Mouse (Mus musculus) heart, postnatal 0 days (tissue): ENCODE measurements around the gene Pagr1a. TPM values are rescaled to one million over a fixed set of nuclear protein-coding genes. Genes with fewer than 3 reads are reported as not detected.

Experiments used
- ATAC-seq: fragments of 200-750 bp; cut with Nextera tagmentation; 2 replicates; pipeline ENCODE4 v1.8.0; 2017; ENCODE audit warnings: low read depth, moderate number of reproducible peaks, moderate library complexity; ENCODE audit not compliant: insufficient read depth
- DNase-seq: peaks from one replicate; pipeline ENCODE4 v3.0.0-alpha.2; 2016; ENCODE audit warnings: low spot score
- H3K27ac ChIP-seq: fragments of 300-500 bp; sonication (generic); 2 replicates; pipeline ENCODE4 v1.5.1; 2014; ENCODE audit warnings: low read depth, mild to moderate bottlenecking
- H3K27me3 ChIP-seq: fragments of 300-500 bp; sonication (generic); 2 replicates; pipeline ENCODE4 v1.6.1; 2014; ENCODE audit warnings: low read length, mixed read lengths; ENCODE audit not compliant: control insufficient read depth, insufficient read depth
- H3K36me3 ChIP-seq: fragments of 300-500 bp; sonication (generic); replicated peaks from 2 replicates; pipeline ENCODE4 v1.6.1; 2014; ENCODE audit warnings: low read length, mixed read lengths; ENCODE audit not compliant: control insufficient read depth, insufficient read depth
- H3K4me1 ChIP-seq: fragments of 300-500 bp; sonication (generic); 2 replicates; pipeline ENCODE4 v1.6.1; 2014; ENCODE audit warnings: antibody characterized with exemption; ENCODE audit not compliant: control insufficient read depth, insufficient read depth
- H3K4me2 ChIP-seq: fragments of 300-500 bp; sonication (generic); 2 replicates; pipeline ENCODE4 v1.6.1; 2014; ENCODE audit warnings: low read depth, mild to moderate bottlenecking, low read length, moderate library complexity
- H3K4me3 ChIP-seq: fragments of 300-500 bp; sonication (generic); 2 replicates; pipeline ENCODE4 v1.5.1; 2014; ENCODE audit warnings: low read depth, low read length
- H3K9ac ChIP-seq: fragments of 300-500 bp; sonication (generic); replicated peaks from 2 replicates; pipeline ENCODE4 v1.6.1; 2014; ENCODE audit warnings: low read depth, low read length, mixed read lengths
- H3K9me3 ChIP-seq: fragments of 300-500 bp; sonication (generic); replicated peaks from 2 replicates; pipeline ENCODE4 v1.6.1; 2016; ENCODE audit warnings: low read length; ENCODE audit not compliant: control insufficient read depth
- CTCF ChIP-seq: IDR thresholded peaks from 2 replicates; pipeline ENCODE4 v1.5.1; 2016; ENCODE audit warnings: antibody characterized with exemption, control low read depth, low read depth
- EP300 ChIP-seq: IDR thresholded peaks from 2 replicates; pipeline ENCODE4 v1.6.1; 2016; ENCODE audit warnings: antibody characterized with exemption, low read depth
- WGBS: fragments of 180-500 bp; shearing (Covaris S2); extraction: QIAGEN DNeasy Blood & Tissue Kit; methylation state at CpG from one replicate; pipeline ENCODE4 v1.1.7; 2014; 5-methylcytosine and 5-hydroxymethylcytosine counted together
- polyA plus RNA-seq: library from polyadenylated mRNA; unstranded; fragments of >200 nt; fragmentation: Nextera tagmentation; extraction: Ambion mirVana; gene quantifications from 2 replicates; pipeline ENCODE4 v1.2.1, GENCODE M21; 2015
- total RNA-seq: library from RNA; depleted of rRNA; stranded (reverse); fragments of >200 nt; gene quantifications from 2 replicates; pipeline ENCODE4 v1.2.3, GENCODE M21; 2014; ENCODE audit warnings: low replicate concordance

The Pagr1a gene
- total and polyA plus RNA-seq, 2 experiments from 2014 or later = 44.8 TPM; not detected in 1

GRCm38 (mm10) chr7:126976878-126977459 is 40.2 kb downstream of the Pagr1a start:
- peaks cover 34% of the 10 kb centered on the region for H3K36me3 ChIP-seq
- TF ChIP-seq EP300 (no peak), CTCF (no peak)
- DNase-seq (no peak), ATAC-seq (no peak)
- H3K9ac ChIP-seq = peak overlapping the region; percentile 89
- H3K4me2 ChIP-seq = peak overlapping the region; percentile 79
- H3K27me3 ChIP-seq = no peaks in the 10 kb centered on the region
- H3K9me3 ChIP-seq = no peaks in the 10 kb centered on the region
- H3K27ac ChIP-seq = peak overlapping the region; percentile 96
- H3K4me3 ChIP-seq = peak overlapping the region; percentile 80
- peaks cover 4% of the 10 kb centered on the region; the same call in 1 of the 2 replicates for H3K4me1 ChIP-seq
- 20% methylated on average over 14 of the region's 14 CpGs for WGBS

DNA sequence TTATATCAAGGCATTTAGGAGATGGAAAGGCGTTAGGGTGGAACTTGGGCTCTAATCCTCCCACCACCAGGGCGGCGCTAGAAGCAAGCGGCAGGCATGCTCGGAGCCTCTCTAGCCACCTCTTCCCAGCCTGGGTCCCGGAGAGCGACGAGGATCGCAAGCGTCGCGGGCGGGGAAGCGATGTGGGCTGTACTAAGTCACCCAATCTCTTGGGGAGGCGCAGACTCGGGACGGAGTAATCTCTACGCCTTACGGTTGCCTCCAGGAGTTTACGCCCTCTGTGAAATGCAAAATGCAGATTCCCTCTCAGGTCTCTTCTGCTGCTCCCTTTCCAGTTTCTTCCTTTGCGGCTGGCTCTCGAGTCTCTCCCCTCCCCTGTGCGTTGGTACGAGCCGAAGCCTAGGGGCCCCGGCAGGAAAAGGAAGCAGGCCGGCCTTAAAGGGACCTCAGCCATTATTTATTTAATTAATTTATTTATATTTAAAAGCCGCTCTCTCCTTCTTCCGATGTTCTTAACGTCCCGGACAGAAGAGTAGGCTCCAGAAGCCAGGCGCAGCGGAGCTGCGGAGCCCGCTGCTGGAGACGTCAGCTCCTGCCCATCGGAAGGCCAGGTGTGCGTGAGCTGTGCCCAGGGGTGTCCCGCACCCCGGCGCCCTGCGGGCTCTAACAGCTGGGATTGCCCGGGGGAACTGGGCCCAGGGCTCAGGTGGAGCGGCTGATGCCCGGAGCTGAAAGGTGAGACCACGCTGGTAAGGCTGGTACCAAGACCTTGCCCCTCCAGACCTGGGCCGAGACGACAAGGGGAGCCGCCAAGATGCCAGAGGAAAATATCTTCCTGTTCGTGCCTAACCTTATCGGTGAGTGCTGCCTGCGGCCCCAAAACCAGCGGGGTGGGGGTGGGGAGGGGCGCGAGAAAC is 40.9 kb downstream of the Pagr1a start, which contains the start of gene Cdiptos:
Gene Cdiptos (minus strand): TSS at position 149 of the 917 bp plus-strand sequence.
- no peaks in the 10 kb centered on the region for H3K9me3 ChIP-seq
- H3K36me3 ChIP-seq = peaks cover 31% of the 10 kb centered on the region
- no peaks in the 10 kb centered on the region for H3K27me3 ChIP-seq
- H3K4me2 ChIP-seq = peak within 1 kb of the TSS; percentile 79
- TF ChIP-seq CTCF = peak; percentile 97
- TF ChIP-seq EP300 = peak; percentile 66
- peak within 1 kb of the TSS; percentile 96 for H3K27ac ChIP-seq
- H3K4me1 ChIP-seq = peaks cover 4% of the 10 kb centered on the region; the same call in 1 of the 2 replicates
- DNase-seq (peak; percentile 97), ATAC-seq (peak; percentile 96)
- H3K4me3 ChIP-seq = peak within 1 kb of the TSS; percentile 80
- peak within 1 kb of the TSS; percentile 89 for H3K9ac ChIP-seq
- WGBS = under 1% methylated on average over 55 of the region's 55 CpGs

DNA sequence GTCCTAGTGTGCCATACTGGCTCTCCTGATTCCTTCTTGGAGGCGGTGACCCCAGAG is 41.4 kb downstream of the Pagr1a start, which contains the start of gene Cdipt:
Gene Cdipt (plus strand): TSS at position 22 of the 57 bp plus-strand sequence.
- Histone ChIP-seq H3K4me2 (peak within 1 kb of the TSS; percentile 79), H3K36me3 (peaks cover 29% of the 10 kb centered on the region), H3K9me3 (no peaks in the 10 kb centered on the region), H3K27me3 (no peaks in the 10 kb centered on the region), H3K9ac (peak within 1 kb of the TSS; percentile 89), H3K4me3 (peak within 1 kb of the TSS; percentile 80), H3K27ac (peak within 1 kb of the TSS; percentile 96), H3K4me1 (peaks cover 4% of the 10 kb centered on the region; the same call in 1 of the 2 replicates)
- WGBS = 5% methylated on average over 1 of the region's 1 CpGs
- no peak for ATAC-seq
- TF ChIP-seq CTCF (no peak), EP300 (no peak)
- no peak for DNase-seq

DNA sequence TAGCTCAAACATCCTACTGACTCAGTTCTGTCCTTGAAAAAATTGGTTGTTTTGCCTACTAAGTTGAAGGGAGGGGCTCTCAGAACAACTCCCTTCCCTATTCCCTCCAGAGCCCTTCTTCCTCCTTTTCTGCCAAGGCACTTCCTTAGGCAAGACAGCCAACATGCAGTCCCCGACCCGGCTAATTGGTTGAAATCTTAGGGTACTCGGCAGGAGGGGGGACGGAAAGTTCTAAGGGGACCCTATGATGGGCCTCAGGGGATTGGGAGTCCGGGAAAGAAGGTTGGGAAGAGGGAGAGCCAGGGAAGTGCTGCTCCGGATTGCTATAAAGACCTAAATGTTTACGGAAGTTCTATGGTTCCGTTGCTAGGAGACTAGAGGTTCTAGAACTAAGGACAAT is 41.7 kb downstream of the Pagr1a start:
- H3K4me2 ChIP-seq = peak overlapping the region; percentile 79
- DNase-seq (no peak), ATAC-seq (no peak)
- no peak for TF ChIP-seq CTCF
- peaks cover 27% of the 10 kb centered on the region for H3K36me3 ChIP-seq
- H3K27ac ChIP-seq = peak overlapping the region; percentile 96
- peaks cover 4% of the 10 kb centered on the region; the same call in 1 of the 2 replicates for H3K4me1 ChIP-seq
- WGBS = 11% methylated on average over 8 of the region's 8 CpGs
- H3K9me3 ChIP-seq = no peaks in the 10 kb centered on the region
- H3K27me3 ChIP-seq = no peaks in the 10 kb centered on the region
- H3K4me3 ChIP-seq = peak overlapping the region; percentile 80
- no peak overlapping the region for H3K9ac ChIP-seq

DNA sequence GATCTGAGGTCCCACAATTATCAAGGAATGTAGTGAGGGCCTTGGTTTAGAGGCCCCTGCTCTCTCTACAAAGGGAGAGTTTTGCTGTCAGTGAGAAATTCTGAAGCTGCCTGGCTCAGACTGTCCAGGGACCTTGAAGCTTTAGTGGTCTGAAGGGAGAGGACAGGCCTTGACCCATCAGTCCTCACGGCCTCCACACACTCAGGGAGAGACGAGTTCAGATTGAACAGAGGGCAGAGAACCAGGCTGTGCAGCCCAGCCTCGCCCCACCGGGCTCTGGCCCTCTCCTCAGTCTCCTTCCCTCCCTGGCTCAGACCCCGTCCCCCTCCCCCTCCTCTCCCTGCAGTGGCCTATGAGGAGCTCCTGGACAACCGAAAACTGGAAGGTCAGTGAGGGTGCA is 49.8 kb downstream of the Pagr1a start:
- 59% methylated on average over 6 of the region's 6 CpGs for whole genome bisulfite sequencing

More for the DNA sequence above, 49.8 kb downstream of the Pagr1a start:
- H3K4me1 ChIP-seq = no peaks in the 10 kb centered on the region
- H3K9me3 ChIP-seq = no peaks in the 10 kb centered on the region
- peaks cover 13% of the 10 kb centered on the region for H3K27me3 ChIP-seq
- H3K4me3 ChIP-seq = no peak overlapping the region
- no peak overlapping the region for H3K27ac ChIP-seq
- no peaks in the 10 kb centered on the region for H3K36me3 ChIP-seq
- no peak; the same call in 1 of the 2 replicates for ATAC-seq
- H3K4me2 ChIP-seq = no peak overlapping the region
- DNase-seq = no peak
- H3K9ac ChIP-seq = no peak overlapping the region
- no peak for TF ChIP-seq EP300
